Mouse (Mus musculus) hematopoietic multipotent progenitor cell, adult 10-12 weeks (in vitro differentiated cells): ENCODE measurements around the gene Mcrip2. TPM values are rescaled to one million over a fixed set of nuclear protein-coding genes. Genes with fewer than 3 reads are reported as not detected.

ENCODE experiments used
- polyA plus RNA-seq: library from polyadenylated mRNA; stranded (reverse); fragments of >175 nt; gene quantifications from 2 replicates; pipeline ENCODE4 v1.2.3, GENCODE M21; 2012; ENCODE audit warnings: low replicate concordance

The Mcrip2 gene
- 23.1 and 35.5 TPM in 2 replicates for polyA plus RNA-seq

GRCm38 (mm10) chr17:25868601-25869191, at the start of gene Mcrip2:
TSS of gene Mcrip2 (minus strand) at chr17:25868764.

GRCm38 (mm10) chr17:25880196-25880910, 11.8 kb upstream of the Mcrip2 start, which contains the start of gene Wfikkn1:
TSS of gene Wfikkn1 (minus strand) at chr17:25880858.

GRCm38 (mm10) chr17:25874721-25875170, 6.2 kb upstream of the Mcrip2 start, which contains the start of gene Mettl26:
TSS of gene Mettl26 (plus strand) at chr17:25875074.

GRCm38 (mm10) chr17:25860832-25861703, 7.5 kb downstream of the Mcrip2 start, which contains the start of gene Wdr90:
TSS of gene Wdr90 (minus strand) at chr17:25861501.

GRCm38 (mm10) chr17:25844396-25844901, 24.1 kb downstream of the Mcrip2 start, which contains the start of gene Rhot2:
TSS of gene Rhot2 (minus strand) at chr17:25844851.

GRCm38 (mm10) chr17:25841117-25841880, 27.3 kb downstream of the Mcrip2 start, which contains the start of gene Gm20683:
TSS of gene Gm20683 (minus strand) at chr17:25841763.

GRCm38 (mm10) chr17:25837076-25837410, 31.5 kb downstream of the Mcrip2 start, which contains the start of gene Rhbdl1:
TSS of gene Rhbdl1 (minus strand) at chr17:25837295.

GRCm38 (mm10) chr17:25833291-25833663, 35.3 kb downstream of the Mcrip2 start, which contains the start of gene Stub1:
TSS of gene Stub1 (minus strand) at chr17:25833404.

GRCm38 (mm10) chr17:25828712-25829557, 39.6 kb downstream of the Mcrip2 start, which contains the start of gene Jmjd8:
TSS of gene Jmjd8 (plus strand) at chr17:25828867.

GRCm38 (mm10) chr17:25823452-25823851, 45.1 kb downstream of the Mcrip2 start, which contains the start of gene Wdr24:
TSS of gene Wdr24 (plus strand) at chr17:25823627.

Other genes starting within 250 kb of the Mcrip2 start
- not detected in 2 replicates for gene Gng13, start 151.6 kb downstream of the Mcrip2 start, polyA plus RNA-seq
- gene Chtf18, start 141.3 kb downstream of the Mcrip2 start, polyA plus RNA-seq, result 13.6 and 24.2 TPM in 2 replicates
- gene Rpusd1, start 141.1 kb downstream of the Mcrip2 start, polyA plus RNA-seq, result 26.6 and 48.2 TPM in 2 replicates
- gene Mslnl, start 132.7 kb downstream of the Mcrip2 start, polyA plus RNA-seq, result not detected in 2 replicates
- 0.06 TPM in 1 of 2 replicates, not detected in the other for gene Msln, start 114.4 kb downstream of the Mcrip2 start, polyA plus RNA-seq
- gene Narfl, start 95.0 kb downstream of the Mcrip2 start, polyA plus RNA-seq, result 16.2 and 23.3 TPM in 2 replicates
- 34.3 and 35.1 TPM in 2 replicates for gene Haghl, start 83.1 kb downstream of the Mcrip2 start, polyA plus RNA-seq
- gene Ccdc78, start 82.2 kb downstream of the Mcrip2 start, polyA plus RNA-seq, result not detected in 2 replicates
- 23.5 and 44.0 TPM in 2 replicates for gene Fam173a, start 75.9 kb downstream of the Mcrip2 start, polyA plus RNA-seq
- not detected in 2 replicates for gene AC134908.4, start 73.1 kb downstream of the Mcrip2 start, polyA plus RNA-seq
- gene Metrn, start 71.6 kb downstream of the Mcrip2 start, polyA plus RNA-seq, result 51.5 and 71.8 TPM in 2 replicates
- gene Fbxl16, start 59.7 kb downstream of the Mcrip2 start, polyA plus RNA-seq, result 0.73 and 0.79 TPM in 2 replicates
- gene Wdr24, start 45.1 kb downstream of the Mcrip2 start, polyA plus RNA-seq, result 3.5 and 10.2 TPM in 2 replicates
- gene Jmjd8, start 39.9 kb downstream of the Mcrip2 start, polyA plus RNA-seq, result 7.2 and 7.4 TPM in 2 replicates
- 69.3 and 104 TPM in 2 replicates for gene Stub1, start 35.4 kb downstream of the Mcrip2 start, polyA plus RNA-seq
- gene Rhbdl1, start 31.5 kb downstream of the Mcrip2 start, polyA plus RNA-seq, result 2.5 and 3.8 TPM in 2 replicates
- gene Gm20683, start 27.0 kb downstream of the Mcrip2 start, polyA plus RNA-seq, result 10.5 and 16.1 TPM in 2 replicates
- gene Rhot2, start 23.9 kb downstream of the Mcrip2 start, polyA plus RNA-seq, result 159 and 168 TPM in 2 replicates
- 8.8 and 9.7 TPM in 2 replicates for gene Wdr90, start 7.3 kb downstream of the Mcrip2 start, polyA plus RNA-seq
- gene Mettl26, start 6.3 kb upstream of the Mcrip2 start, polyA plus RNA-seq, result 39.0 and 56.9 TPM in 2 replicates
- gene Wfikkn1, start 12.1 kb upstream of the Mcrip2 start, polyA plus RNA-seq, result 0.97 and 2.3 TPM in 2 replicates
- 16.9 and 27.8 TPM in 2 replicates for gene Rab40c, start 51.0 kb upstream of the Mcrip2 start, polyA plus RNA-seq
- gene Pigq, start 76.2 kb upstream of the Mcrip2 start, polyA plus RNA-seq, result 98.3 and 349 TPM in 2 replicates
- gene Nhlrc4, start 76.2 kb upstream of the Mcrip2 start, polyA plus RNA-seq, result 5.3 TPM in 1 of 2 replicates, not detected in the other
- 0.05 TPM in 1 of 2 replicates, not detected in the other for gene A930017K11Rik, start 83.8 kb upstream of the Mcrip2 start, polyA plus RNA-seq
- 61.6 and 119 TPM in 2 replicates for gene Capn15, start 117.0 kb upstream of the Mcrip2 start, polyA plus RNA-seq
- gene Rab11fip3, start 200.8 kb upstream of the Mcrip2 start, polyA plus RNA-seq, result 7.3 and 22.8 TPM in 2 replicates
- 0.60 and 0.89 TPM in 2 replicates for gene Decr2, start 221.6 kb upstream of the Mcrip2 start, polyA plus RNA-seq
- gene Nme4, start 226.8 kb upstream of the Mcrip2 start, polyA plus RNA-seq, result 12.3 and 23.3 TPM in 2 replicates
- gene Tmem8, start 244.5 kb upstream of the Mcrip2 start, polyA plus RNA-seq, result 16.6 and 22.7 TPM in 2 replicates